Mouse (Mus musculus) lung, postnatal 4 days (tissue): ENCODE results near the gene Vmn1r132.
"Not testable (repeated sequence)": the region's sequence is repeated elsewhere in the genome, so short reads cannot be mapped to it uniquely, and the experiment has no call there.

Source experiments
- DNase-seq, 2 experiments: peaks; one replicate each; pipeline ENCODE4 v3.0.0; 2021

The Vmn1r132 gene

DNA sequence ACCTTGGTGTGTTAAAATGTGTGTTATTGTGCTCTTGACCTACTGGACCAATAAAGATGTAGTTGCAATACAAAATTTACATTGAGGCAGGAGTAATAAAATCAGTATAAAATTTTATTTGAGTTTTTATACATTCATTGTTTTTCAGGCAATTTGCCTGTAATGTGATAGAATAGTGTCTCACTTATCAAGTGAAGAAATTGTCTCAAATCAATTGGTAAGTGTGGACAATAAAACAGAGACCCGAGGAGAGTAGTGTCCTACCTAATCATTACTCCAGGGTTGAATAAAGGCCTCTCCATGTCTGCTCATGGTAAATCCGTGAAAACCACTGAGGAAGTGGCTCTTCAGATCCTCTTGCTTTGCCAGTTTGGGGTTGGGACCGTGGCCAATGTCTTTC is at the start of gene Vmn1r132:
TSS of gene Vmn1r132 (plus strand) at position 301 of the 400 bp plus-strand sequence.
- not testable (repeated sequence) for DNase-seq
